Mouse (Mus musculus) left cerebral cortex, postnatal 14 days (tissue): ENCODE measurements at regions not wholly inside any gene's neighbourhood (a gene's known extent, or its start where the extent isn't known, plus 50 kb on each side); places are given as distances from the start of the nearest gene placed in this dataset.

ENCODE experiments used
- DNase-seq, 2 experiments: peaks; one replicate each; pipeline ENCODE4 v3.0.0; 2021 to 2022; ENCODE audit warnings: low spot score in 2 of 2, mixed read lengths in 1 of 2
- intact Hi-C: fragments of 180-260 bp; cut with DNase I; formaldehyde crosslinking; loops from one replicate; pipeline ENCODE4 v1.15.1; 2025

DNA sequence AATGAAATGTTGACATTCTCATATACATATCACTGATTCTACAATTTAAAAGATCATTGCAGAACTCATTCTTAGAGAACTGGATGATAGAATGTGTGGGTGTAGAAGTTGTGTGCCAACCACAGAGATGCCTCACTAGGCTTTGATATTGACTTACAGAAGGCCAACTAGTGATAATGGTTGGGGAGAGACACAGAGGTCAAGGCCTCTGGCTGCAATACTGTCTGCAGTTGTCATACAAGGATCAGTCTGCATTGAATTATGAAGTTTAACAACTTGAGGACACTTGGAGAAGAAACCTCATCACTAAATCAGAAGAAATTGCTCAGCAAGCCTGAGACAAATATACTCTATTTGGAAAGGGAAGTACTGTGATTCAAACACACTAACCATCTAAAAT, 357.9 kb downstream of the Dnajb9 start:
- DNase-seq, result no peak
- intact Hi-C loops, result no loop called here

DNA sequence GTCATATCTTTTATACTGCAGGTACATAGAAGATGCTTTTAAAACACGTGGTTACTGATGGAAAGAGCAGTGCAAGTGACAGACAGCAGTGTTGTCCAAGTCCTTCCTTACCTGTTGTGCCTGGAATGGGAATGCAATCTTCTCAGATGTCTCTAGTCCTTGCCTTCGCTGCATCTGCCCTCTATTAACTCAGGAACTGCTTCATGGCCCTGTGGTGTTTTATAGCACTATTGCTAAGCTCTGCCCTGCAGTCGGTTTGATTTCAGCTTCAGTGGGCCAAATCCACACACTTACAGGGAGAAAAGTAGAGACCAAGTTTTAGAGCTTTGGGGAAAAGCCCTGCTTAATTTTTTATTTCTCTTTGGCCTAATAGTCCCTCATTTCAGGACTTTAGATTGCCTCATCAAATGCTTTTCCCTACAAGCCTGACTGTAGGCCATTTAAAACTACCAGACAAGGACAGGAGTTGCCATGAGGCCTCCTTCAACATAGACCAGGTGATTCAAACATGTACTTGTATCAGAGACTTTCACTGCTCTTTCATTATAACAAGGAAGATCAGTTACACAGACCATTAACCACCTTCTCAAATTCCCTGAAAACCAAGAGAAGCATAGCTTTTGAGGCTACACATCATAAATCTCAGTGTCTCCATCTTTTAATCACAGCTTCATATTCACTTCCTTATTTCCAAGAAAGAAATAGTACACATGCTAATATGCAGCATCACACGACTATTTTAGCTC, 358.7 kb downstream of the Dnajb9 start:
- intact Hi-C loops, result no loop called here
- no peak for DNase-seq

DNA sequence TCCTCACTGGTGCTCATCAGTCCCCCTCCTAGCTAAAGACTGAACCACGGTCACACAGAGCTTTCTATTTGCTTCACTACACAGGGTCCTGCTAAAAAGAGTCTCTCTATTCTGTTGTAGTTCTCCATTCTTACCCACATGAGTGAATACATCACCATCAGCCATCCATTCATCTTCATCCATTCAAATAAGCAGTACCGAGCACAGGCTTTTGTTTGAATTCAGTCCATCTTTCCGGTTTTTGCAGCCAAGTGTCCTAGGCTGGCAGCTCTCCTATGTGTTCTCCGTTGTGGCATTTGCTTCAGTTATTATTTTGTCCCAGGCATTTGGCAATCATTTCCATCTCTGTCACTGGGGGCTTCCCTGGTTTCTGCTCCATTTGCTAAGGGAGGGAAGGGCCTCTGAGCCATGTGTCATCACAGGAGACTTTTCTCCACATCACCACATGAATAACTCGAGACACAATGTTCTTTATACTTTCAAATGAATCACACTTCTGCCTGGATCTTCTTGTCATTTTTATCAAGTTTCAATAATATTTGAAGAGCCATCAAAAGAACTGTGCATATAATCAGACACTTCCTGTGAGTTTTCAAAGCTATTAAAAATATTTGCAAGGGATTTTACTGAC, 366.1 kb downstream of the Dnajb9 start:
- intact Hi-C loops, result no loop called here
- DNase-seq, result no peak

DNA sequence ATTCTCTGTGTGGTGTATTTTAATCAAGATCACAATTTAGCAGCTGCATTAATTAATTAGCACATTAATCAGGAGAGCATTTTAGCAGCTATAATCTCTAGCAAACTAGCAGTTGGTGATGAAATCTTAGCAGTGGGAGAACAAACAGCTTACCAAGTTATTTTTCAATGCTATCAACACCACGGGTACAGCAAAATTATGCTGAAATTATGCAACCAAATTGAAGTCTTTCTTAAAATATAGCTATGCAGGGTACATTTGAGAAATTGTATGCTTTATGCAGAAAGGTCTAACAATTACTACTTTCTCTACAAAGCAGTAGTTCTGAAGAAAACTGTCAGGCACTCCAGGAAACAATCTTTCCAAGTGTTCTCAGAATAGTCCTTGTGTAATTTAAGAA, 378.1 kb downstream of the Dnajb9 start:
- intact Hi-C loops, result no loop called here
- DNase-seq, result peak in 1 of 2 experiments; percentile 18

DNA sequence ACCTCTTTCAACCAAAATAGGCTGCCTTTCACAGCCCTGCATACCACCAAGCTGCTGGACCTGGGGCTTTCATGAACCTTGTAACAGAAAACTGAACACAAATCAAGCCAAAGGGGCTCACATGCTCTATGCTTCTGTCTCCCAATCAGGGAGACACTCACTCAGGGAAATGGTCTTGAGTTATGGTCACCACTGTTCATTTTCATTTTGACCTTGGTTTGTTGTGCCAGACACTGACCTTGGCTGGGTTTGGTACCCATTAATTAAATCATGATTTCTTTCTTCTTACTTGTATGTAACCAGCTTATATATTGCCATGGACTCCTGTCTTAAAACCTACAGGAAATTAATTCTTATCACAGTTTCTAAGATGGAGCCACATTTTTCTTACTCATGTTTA, 381.5 kb downstream of the Dnajb9 start:
- DNase-seq, result no peak
- intact Hi-C loops, result loop anchor here (10.0 kb wide), 1 partner anchor 316 kb away; no protein-coding TSS in a partner anchor

DNA sequence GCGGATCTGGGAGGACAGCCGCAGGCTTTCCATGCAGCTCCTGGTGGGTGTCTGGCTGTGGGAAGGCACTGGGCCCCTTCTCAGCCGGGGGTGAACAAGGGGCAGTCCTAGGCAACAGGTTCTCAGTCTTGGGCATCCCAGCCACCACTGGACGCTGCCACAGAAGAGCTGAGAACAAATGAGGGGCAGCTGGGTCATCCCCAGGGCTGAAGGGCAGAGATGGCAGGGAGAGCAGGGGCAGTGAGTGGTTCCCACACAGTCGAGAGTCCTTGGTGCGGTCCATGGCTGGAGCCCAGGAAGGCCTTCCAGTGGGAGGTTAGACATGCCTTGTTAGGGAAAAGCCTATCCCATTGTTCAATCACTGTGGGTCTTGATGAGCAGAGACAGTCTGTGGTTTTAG, 382.2 kb downstream of the Dnajb9 start:
- DNase-seq, result no peak
- intact Hi-C loops, result loop anchor here (10.0 kb wide), 1 partner anchor 317 kb away; no protein-coding TSS in a partner anchor

DNA sequence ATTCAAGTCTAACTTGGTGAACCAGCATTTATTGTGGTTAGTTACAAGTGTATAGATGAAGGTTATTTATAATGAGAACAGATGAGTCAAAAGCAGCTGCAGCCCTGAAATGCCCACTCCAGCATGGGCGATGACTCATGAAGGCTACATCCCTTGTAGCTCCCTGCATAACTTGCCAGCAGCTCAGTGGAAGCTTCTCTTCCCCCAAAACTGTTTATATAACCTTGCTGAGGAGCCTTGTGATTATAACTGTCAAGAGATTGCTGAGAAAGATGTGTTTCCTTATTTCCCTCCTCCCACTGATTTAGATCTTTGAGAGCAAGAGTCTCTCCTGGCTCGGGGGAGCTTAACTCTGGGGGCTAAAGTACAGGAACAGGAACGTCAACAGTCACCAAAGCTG, 382.8 kb downstream of the Dnajb9 start:
- intact Hi-C loops, result loop anchor here (10.0 kb wide), 1 partner anchor 318 kb away; no protein-coding TSS in a partner anchor
- DNase-seq, result peak; percentile 59 to 88

DNA sequence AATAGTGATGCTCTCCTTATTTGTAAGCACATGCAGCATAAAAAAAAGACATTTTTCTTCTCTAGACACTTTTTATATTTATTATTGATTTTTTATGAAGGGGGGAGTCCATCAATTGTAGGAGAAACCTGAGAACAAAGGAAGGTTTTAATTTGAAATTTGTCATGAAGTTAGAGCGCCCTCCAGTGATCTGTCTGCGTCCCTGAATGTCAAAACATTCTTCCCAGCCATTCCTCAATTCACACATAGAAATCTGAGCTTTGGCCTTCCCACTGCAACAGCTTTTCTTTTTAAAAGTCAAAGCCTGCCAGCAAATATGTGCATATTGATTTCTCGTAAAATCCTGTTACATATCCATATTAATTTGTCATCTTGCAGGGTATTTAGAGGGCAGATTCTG, 396.6 kb downstream of the Dnajb9 start:
- intact Hi-C loops, result no loop called here
- peak; percentile 38 to 60 for DNase-seq

DNA sequence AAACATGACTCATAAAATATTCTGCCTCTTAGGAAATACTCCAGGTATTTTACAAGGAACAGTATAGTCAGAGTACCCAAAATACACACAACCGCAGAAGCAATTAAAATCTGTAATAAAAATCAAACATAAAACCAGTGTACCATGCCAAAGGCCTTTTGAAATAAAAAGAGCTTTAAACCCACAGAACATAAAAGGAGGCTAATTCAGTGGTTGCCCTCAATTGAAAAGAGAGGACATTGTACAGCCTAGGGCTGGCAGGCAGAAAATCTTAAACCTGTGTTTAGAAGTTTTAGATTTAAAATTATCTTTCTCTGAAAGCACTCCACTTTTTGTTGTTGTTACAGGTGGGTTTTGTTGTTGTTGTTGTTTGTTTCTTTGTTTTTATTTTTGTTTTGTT, 437.4 kb downstream of the Dnajb9 start:
- DNase-seq, result no peak
- intact Hi-C loops, result no loop called here

DNA sequence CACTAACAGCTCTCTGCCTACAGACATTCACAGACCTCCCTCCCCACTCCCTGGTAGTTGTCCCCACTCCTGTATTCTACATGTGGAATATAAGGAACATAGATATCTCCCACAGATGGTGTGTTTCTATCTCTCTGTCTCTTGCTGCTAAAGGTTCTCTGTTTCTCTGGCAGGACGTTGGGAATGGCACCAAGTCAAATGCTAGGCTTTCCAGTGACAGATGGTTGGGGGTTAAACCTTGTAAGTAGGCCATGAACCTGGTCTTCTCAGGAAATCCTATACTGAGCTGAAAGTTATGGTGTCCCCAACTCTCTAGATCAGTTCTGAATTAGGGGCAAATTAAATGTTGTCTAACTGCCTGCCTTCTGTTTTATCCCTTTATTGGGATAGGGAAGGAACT, 448.0 kb downstream of the Dnajb9 start:
- DNase-seq, result no peak
- intact Hi-C loops, result no loop called here
